Mouse (Mus musculus) adrenal gland, postnatal 25 days (tissue): ENCODE measurements at regions not wholly inside any gene's neighbourhood (a gene's known extent, or its start where the extent isn't known, plus 50 kb on each side); places are given as distances from the start of the nearest gene placed in this dataset.

Source experiments
- DNase-seq: peaks from one replicate; pipeline ENCODE4 v3.0.0; 2021; ENCODE audit warnings: mixed read lengths

- DNase-seq: no peak
Observed at GRCm38 (mm10) chr19:15851622-15852021, 95.5 kb downstream of the Psat1 start.

GRCm38 (mm10) chr19:15850722-15851121 lies 96.4 kb downstream of the Psat1 start:
- no peak for DNase-seq

GRCm38 (mm10) chr19:15849235-15849634 lies 97.9 kb downstream of the Psat1 start:
- DNase-seq: no peak

GRCm38 (mm10) chr19:15838327-15838726 lies 108.8 kb downstream of the Psat1 start:
- no peak for DNase-seq

- DNase-seq: no peak
Observed at GRCm38 (mm10) chr19:15837715-15838175, 109.4 kb downstream of the Psat1 start.

- no peak for DNase-seq
Observed at GRCm38 (mm10) chr19:15836956-15837714, 110.0 kb downstream of the Psat1 start.

- no peak for DNase-seq
Observed at GRCm38 (mm10) chr19:15836201-15836955, 110.8 kb downstream of the Psat1 start.

GRCm38 (mm10) chr19:15830385-15830784 lies 116.8 kb downstream of the Psat1 start:
- no peak for DNase-seq

- no peak for DNase-seq
Observed at GRCm38 (mm10) chr19:15829158-15829557, 118.0 kb downstream of the Psat1 start.

- no peak for DNase-seq
Observed at GRCm38 (mm10) chr19:15827990-15828705, 119.0 kb downstream of the Psat1 start.

- DNase-seq: no peak
Observed at GRCm38 (mm10) chr19:15827120-15827989, 119.8 kb downstream of the Psat1 start.

GRCm38 (mm10) chr19:15823688-15824371 lies 123.3 kb downstream of the Psat1 start:
- DNase-seq: no peak

GRCm38 (mm10) chr19:15820020-15820419 lies 127.1 kb downstream of the Psat1 start:
- DNase-seq: no peak

GRCm38 (mm10) chr19:15815166-15815565 lies 132.0 kb downstream of the Psat1 start:
- DNase-seq: no peak

GRCm38 (mm10) chr19:15809008-15809407 lies 138.1 kb downstream of the Psat1 start:
- no peak for DNase-seq

GRCm38 (mm10) chr19:15807681-15808080 lies 139.5 kb downstream of the Psat1 start:
- no peak for DNase-seq

GRCm38 (mm10) chr19:15803131-15803889 lies 143.8 kb downstream of the Psat1 start:
- DNase-seq: no peak

- DNase-seq: no peak
Observed at GRCm38 (mm10) chr19:15802641-15803040, 144.5 kb downstream of the Psat1 start.

- DNase-seq: peak; percentile 63
Observed at GRCm38 (mm10) chr19:15801811-15802486, 145.2 kb downstream of the Psat1 start.
